Mouse (Mus musculus) embryonic facial prominence, embryonic 12.5 days (tissue): Measurements from ENCODE around the gene Kalrn. TPM values are rescaled to one million over a fixed set of nuclear protein-coding genes. Genes with fewer than 3 reads are reported as not detected.
A peak's percentile ranks its signal among the peaks of the same experiment; 100 is the strongest.

Source experiments
- ATAC-seq: fragments of 200-750 bp; cut with Nextera tagmentation; 2 replicates; pipeline ENCODE4 v1.8.0; 2017; ENCODE audit not compliant: insufficient number of reproducible peaks, insufficient read depth, low FRiP score, low TSS enrichment
- H3K27ac ChIP-seq: fragments of 300-500 bp; sonication (generic); 2 replicates; pipeline ENCODE4 v1.5.1; 2016; ENCODE audit warnings: mild to moderate bottlenecking
- H3K27me3 ChIP-seq: fragments of 300-500 bp; sonication (generic); 2 replicates; pipeline ENCODE4 v1.6.1; 2016; ENCODE audit warnings: mild to moderate bottlenecking, moderate library complexity
- H3K36me3 ChIP-seq: fragments of 300-500 bp; sonication (generic); 2 replicates; pipeline ENCODE4 v1.6.1; 2016; ENCODE audit warnings: mild to moderate bottlenecking
- H3K4me1 ChIP-seq: fragments of 300-500 bp; sonication (generic); 2 replicates; pipeline ENCODE4 v1.6.1; 2016
- H3K4me2 ChIP-seq: fragments of 300-500 bp; sonication (generic); replicated peaks from 2 replicates; pipeline ENCODE4 v1.6.1; 2016; ENCODE audit warnings: mild to moderate bottlenecking, moderate library complexity
- H3K4me3 ChIP-seq: fragments of 300-500 bp; sonication (generic); 2 replicates; pipeline ENCODE4 v1.5.1; 2016; ENCODE audit warnings: mild to moderate bottlenecking
- H3K9ac ChIP-seq: fragments of 300-500 bp; sonication (generic); 2 replicates; pipeline ENCODE4 v1.6.1; 2016; ENCODE audit warnings: mild to moderate bottlenecking, moderate library complexity
- H3K9me3 ChIP-seq: fragments of 300-500 bp; sonication (generic); 2 replicates; pipeline ENCODE4 v1.6.1; 2016; ENCODE audit warnings: mild to moderate bottlenecking, moderate library complexity
- WGBS: fragments of 180-500 bp; shearing (Covaris S2); methylation state at CpG from one replicate; pipeline ENCODE4 v1.1.7; 2016; 5-methylcytosine and 5-hydroxymethylcytosine counted together
- polyA plus RNA-seq: library from polyadenylated mRNA; unstranded; fragments of >200 nt; fragmentation: Nextera tagmentation; extraction: Ambion mirVana; gene quantifications from 2 replicates; pipeline ENCODE4 v1.2.1, GENCODE M21; 2016

The Kalrn gene
- polyA plus RNA-seq, 1 experiment from 2014 or later: 19.2 TPM

DNA sequence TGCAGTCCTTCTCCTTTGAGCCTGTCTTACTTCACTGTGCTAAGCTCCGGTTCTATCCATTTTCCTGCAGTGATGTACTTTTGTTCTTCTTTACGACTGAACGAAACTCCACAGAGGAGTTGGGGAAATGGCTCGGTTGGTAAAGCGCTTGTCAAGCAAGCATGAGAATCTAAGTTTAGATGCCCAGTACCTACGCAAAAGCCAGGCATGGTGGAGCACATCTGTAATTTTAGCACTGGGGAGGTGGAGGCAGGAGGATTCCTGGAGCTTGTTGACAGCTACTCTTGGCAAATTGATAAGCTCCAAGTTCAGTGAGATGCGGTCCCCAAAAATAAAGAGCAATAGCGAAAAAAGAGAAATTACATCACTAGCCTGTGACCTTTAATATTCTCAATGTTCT is 82.1 kb downstream of the Kalrn start:
- Histone ChIP-seq H3K4me2 (no peak overlapping the region), H3K4me1 (peaks cover 35% of the 10 kb centered on the region), H3K4me3 (no peak overlapping the region), H3K9me3 (no peaks in the 10 kb centered on the region), H3K27ac (no peak overlapping the region), H3K27me3 (no peaks in the 10 kb centered on the region), H3K36me3 (no peaks in the 10 kb centered on the region), H3K9ac (no peak overlapping the region)
- no peak for ATAC-seq
- WGBS: 80% methylated on average over 8 of the region's 8 CpGs

DNA sequence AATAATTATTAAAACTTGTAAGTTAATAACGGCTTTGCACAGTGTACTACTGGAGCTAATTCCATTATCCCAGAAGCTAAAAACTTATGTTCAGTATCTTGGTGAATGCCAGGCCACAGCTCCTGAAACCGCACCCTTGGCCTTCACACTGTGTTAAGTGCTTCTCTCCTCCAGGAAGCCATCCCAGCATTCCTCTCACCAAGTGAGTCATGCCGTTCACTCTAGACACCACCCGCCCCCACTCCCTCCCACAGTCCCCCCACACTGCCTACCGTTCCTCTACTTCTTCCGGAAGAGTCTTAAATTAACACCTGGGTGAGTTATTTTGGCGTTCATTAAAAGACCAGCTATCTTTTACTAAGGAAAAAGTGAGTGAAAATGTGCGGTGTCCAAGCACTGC is 82.8 kb downstream of the Kalrn start:
- no peak overlapping the region for H3K27ac ChIP-seq
- no peaks in the 10 kb centered on the region for H3K27me3 ChIP-seq
- no peak overlapping the region for H3K4me2 ChIP-seq
- no peaks in the 10 kb centered on the region for H3K9me3 ChIP-seq
- H3K4me3 ChIP-seq: no peak overlapping the region
- no peak overlapping the region for H3K9ac ChIP-seq
- ATAC-seq: no peak
- H3K36me3 ChIP-seq: no peaks in the 10 kb centered on the region
- WGBS: 49% methylated on average over 8 of the region's 8 CpGs
- H3K4me1 ChIP-seq: peaks cover 42% of the 10 kb centered on the region

DNA sequence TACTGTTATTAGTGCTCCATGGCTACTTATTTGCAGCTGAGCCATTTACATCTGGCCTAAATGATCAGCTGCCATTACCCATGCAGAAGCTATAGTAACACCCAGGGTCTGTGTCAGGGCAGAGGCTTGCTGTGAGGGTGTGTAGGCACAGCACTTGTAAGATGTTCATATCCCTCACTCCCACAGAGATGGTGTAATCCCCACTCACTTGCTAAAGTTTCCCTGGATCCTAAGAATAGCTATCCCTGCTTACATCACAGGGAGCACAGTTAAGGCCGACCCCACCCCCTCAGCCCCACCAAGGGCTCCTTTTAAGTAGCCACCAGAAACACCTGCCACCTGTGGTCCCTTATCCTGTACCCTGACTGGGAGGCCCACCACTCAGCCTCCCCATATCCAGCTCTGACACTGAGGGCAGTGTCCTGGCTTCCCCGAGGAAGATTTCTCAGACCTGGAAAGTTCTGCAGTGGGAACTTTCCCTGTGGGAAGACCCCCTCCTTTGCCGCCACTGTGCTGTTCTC is 83.5 kb downstream of the Kalrn start:
- H3K4me1 ChIP-seq: peaks cover 49% of the 10 kb centered on the region
- ATAC-seq: no peak
- H3K27me3 ChIP-seq: no peaks in the 10 kb centered on the region
- no peak overlapping the region for H3K4me3 ChIP-seq
- H3K36me3 ChIP-seq: no peaks in the 10 kb centered on the region
- H3K9ac ChIP-seq: no peak overlapping the region
- H3K27ac ChIP-seq: no peak overlapping the region
- 58% methylated on average over 3 of the region's 3 CpGs for WGBS
- no peaks in the 10 kb centered on the region for H3K9me3 ChIP-seq
- H3K4me2 ChIP-seq: no peak overlapping the region

DNA sequence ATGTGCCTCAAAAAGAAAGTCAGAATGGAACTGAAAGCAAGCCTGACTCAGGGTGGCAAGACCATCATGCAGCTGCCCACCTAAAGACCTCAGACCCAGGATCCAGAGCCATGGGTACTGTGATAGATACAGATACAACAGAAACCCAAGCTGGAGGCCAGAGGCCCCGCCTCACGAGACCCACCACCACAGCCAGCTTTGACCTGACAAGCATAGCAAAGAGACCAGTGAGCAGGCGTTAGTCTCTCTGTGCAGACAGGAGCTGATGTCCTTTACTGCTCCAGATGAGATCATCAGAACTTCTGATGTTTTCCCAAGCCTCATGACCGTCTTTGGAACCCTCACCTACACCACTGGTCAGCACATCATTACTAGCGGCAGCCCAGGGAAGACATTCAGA is 85.5 kb downstream of the Kalrn start:
- H3K4me1 ChIP-seq: peaks cover 53% of the 10 kb centered on the region
- no peak for ATAC-seq
- H3K27ac ChIP-seq: no peak overlapping the region

DNA sequence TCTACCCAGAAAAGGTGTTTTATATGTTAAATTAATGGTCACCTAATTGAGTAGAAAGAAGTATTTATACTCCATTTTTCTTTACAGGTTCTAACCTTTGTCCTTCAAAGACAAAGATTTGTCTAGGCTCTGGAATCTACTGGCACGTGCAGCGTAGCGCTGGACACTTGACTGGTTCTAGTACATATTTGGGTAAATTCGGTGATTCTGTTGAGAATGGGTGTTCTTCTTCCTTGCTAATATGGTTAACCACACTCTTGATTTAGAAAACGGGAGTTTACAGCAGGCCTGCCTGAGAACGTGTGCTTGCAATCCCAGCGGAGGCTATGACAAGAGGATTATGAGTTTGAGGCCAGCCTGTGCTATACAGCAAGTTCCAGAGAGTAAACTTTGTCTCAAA is 86.1 kb downstream of the Kalrn start:
- WGBS: 92% methylated on average over 7 of the region's 7 CpGs
- H3K9me3 ChIP-seq: no peaks in the 10 kb centered on the region
- ATAC-seq: no peak
- H3K9ac ChIP-seq: no peak overlapping the region
- H3K4me2 ChIP-seq: no peak overlapping the region
- H3K4me3 ChIP-seq: no peak overlapping the region
- H3K36me3 ChIP-seq: no peaks in the 10 kb centered on the region
- peaks cover 53% of the 10 kb centered on the region for H3K4me1 ChIP-seq
- no peak overlapping the region for H3K27ac ChIP-seq
- H3K27me3 ChIP-seq: no peaks in the 10 kb centered on the region

More for the DNA sequence above, 85.5 kb downstream of the Kalrn start:
- no peaks in the 10 kb centered on the region for H3K27me3 ChIP-seq
- H3K4me3 ChIP-seq: no peak overlapping the region
- no peaks in the 10 kb centered on the region for H3K9me3 ChIP-seq
- H3K36me3 ChIP-seq: no peaks in the 10 kb centered on the region
- WGBS: 83% methylated on average over 5 of the region's 5 CpGs
- no peak overlapping the region for H3K9ac ChIP-seq
- no peak overlapping the region for H3K4me2 ChIP-seq

DNA sequence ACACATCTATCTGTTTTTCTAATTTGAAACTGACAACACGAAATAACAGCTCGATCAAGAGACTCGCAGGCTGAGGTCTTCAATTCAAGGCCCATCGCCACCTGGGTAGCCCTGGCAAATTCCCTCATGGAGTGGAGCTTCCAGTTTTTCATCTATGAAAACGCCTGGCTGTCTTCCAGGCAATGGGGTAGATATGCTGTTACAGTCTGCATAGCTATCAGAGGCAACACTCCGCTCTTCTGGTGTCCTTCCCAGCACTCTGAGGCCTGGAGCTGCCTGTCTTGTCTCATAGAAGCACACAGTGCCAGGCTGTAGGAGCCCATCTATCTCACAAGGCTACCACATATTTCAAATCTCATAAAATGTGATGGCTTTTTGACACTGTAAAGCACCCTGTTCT is 87.8 kb downstream of the Kalrn start:
- Histone ChIP-seq H3K27ac (no peak overlapping the region), H3K4me2 (no peak overlapping the region), H3K4me1 (peaks cover 41% of the 10 kb centered on the region), H3K4me3 (no peak overlapping the region), H3K36me3 (no peaks in the 10 kb centered on the region), H3K9ac (no peak overlapping the region), H3K9me3 (no peaks in the 10 kb centered on the region), H3K27me3 (no peaks in the 10 kb centered on the region)
- 80% methylated on average over 6 of the region's 6 CpGs for WGBS
- ATAC-seq: no peak

DNA sequence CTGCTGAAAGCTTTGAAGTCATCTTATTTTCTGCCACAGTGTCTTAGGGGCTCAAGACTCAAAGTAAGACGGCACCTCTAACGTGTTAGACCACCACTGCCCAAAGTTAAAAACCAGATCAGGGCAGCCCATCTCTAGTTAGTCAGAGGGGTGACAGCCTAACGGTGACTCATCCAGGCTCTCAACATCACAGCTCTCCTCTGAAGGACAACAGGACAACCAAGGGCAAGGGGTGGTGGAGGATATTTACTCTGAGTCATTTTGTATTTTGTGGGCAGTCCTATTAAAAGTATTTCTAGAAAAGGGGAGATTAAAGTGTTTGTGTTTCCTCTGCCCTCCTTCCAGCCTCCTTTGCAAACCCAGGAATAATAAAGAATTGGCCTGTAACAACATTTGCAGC is 88.4 kb downstream of the Kalrn start:
- Histone ChIP-seq H3K9me3 (no peaks in the 10 kb centered on the region), H3K27me3 (no peaks in the 10 kb centered on the region), H3K36me3 (no peaks in the 10 kb centered on the region), H3K9ac (no peak overlapping the region), H3K4me2 (no peak overlapping the region), H3K27ac (no peak overlapping the region), H3K4me3 (no peak overlapping the region), H3K4me1 (peaks cover 35% of the 10 kb centered on the region)
- 58% methylated on average over 3 of the region's 3 CpGs for WGBS
- no peak for ATAC-seq

DNA sequence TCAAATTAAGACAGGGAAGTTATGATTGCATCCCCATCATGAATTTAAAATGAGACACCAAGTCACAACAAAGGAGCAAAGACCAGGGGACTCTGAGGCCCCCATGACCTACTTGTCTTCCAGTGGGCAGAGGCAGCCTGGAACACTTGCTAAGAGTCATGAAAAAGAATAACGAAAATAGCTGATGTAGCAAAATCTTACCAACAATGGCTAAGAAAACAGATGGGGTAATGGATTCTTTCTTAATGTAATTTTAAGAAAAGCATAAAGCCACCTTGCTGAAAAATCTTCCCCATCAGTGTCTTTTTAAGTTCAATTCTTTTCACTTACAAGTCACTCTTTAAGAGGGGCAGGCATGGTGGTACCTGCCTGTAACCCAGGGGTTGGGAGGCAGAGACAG is 89.1 kb downstream of the Kalrn start:
- Histone ChIP-seq H3K4me1 (peaks cover 32% of the 10 kb centered on the region), H3K9me3 (no peaks in the 10 kb centered on the region), H3K9ac (no peak overlapping the region), H3K27ac (0 out of 2 replicates have a peak overlapping the region, but pooled peaks have one; percentile 24), H3K27me3 (no peaks in the 10 kb centered on the region), H3K4me2 (no peak overlapping the region), H3K36me3 (no peaks in the 10 kb centered on the region), H3K4me3 (no peak overlapping the region)
- 58% methylated on average over 1 of the region's 1 CpGs for WGBS
- ATAC-seq: no peak

DNA sequence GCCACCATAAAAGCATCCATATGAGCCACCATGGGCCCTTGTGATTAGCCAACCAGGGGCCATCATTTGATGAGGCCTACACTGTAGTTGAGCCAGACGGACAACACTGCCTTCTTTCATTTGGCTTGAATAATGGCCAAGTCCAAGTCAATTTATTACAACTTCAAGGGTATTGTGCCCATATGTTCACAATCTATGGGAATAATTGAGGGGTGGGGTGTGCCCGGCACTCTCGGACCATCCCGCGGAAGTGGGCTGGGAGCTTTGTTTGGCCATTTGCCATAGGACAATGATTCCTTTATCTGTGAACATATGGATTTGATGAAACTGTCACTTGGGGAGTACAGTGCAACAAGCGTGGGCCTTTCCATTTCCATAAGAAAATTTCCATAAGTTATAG is 89.6 kb downstream of the Kalrn start:
- Histone ChIP-seq H3K36me3 (no peaks in the 10 kb centered on the region), H3K9me3 (no peaks in the 10 kb centered on the region), H3K4me3 (no peak overlapping the region), H3K4me1 (peaks cover 32% of the 10 kb centered on the region), H3K9ac (no peak overlapping the region), H3K4me2 (no peak overlapping the region), H3K27ac (no peak overlapping the region), H3K27me3 (no peaks in the 10 kb centered on the region)
- 37% methylated on average over 6 of the region's 6 CpGs for WGBS
- ATAC-seq: no peak

DNA sequence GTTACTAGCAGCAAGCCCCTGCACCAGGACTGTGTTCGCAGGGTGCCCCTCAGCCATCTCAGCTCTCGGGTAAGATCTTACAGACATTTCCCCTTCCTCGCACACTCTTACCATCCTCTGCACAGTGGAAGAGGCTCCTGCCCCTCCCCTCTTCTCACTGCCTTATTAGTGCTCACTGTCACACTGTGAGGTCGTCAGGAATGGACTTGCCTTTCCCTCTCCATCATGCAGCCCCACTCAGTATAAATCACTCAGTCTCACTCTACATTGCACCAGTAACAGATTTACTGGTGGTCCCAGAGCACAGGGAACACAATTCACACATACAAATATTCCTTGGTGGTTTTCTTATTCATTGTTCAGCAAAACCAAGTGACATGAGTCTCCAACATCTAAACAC is 98.6 kb downstream of the Kalrn start:
- Histone ChIP-seq H3K27ac (no peak overlapping the region), H3K36me3 (no peaks in the 10 kb centered on the region), H3K4me3 (no peak overlapping the region), H3K4me2 (no peak overlapping the region), H3K27me3 (no peaks in the 10 kb centered on the region), H3K9me3 (no peaks in the 10 kb centered on the region), H3K4me1 (peaks cover 29% of the 10 kb centered on the region), H3K9ac (no peak overlapping the region)
- ATAC-seq: no peak; the same call in 1 of the 2 replicates
- 72% methylated on average over 4 of the region's 4 CpGs for WGBS

DNA sequence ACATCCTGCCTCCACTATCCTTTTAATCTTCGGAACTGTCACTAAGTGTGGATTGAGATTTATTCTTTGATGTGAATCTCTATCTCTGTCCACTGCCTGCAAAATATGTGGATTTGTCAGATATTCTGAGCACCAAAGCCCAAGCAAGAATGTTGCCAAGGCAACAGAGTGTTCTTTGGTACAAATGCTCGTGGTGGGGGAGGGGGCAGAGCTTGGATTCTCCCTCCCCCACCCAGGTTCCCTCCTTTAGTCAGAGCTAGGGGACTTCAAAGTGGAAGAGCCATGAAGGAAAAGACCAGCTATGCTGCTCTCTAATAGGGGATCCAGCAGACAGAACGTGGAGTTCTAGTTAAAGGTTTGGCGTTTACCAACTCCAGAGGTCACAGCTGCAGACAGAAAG is 99.4 kb downstream of the Kalrn start:
- Histone ChIP-seq H3K27ac (no peak overlapping the region), H3K27me3 (no peaks in the 10 kb centered on the region), H3K36me3 (no peaks in the 10 kb centered on the region), H3K9ac (no peak overlapping the region), H3K4me3 (no peak overlapping the region), H3K4me2 (no peak overlapping the region), H3K9me3 (no peaks in the 10 kb centered on the region), H3K4me1 (peaks cover 38% of the 10 kb centered on the region)
- no peak for ATAC-seq
- 59% methylated on average over 4 of the region's 4 CpGs for WGBS

DNA sequence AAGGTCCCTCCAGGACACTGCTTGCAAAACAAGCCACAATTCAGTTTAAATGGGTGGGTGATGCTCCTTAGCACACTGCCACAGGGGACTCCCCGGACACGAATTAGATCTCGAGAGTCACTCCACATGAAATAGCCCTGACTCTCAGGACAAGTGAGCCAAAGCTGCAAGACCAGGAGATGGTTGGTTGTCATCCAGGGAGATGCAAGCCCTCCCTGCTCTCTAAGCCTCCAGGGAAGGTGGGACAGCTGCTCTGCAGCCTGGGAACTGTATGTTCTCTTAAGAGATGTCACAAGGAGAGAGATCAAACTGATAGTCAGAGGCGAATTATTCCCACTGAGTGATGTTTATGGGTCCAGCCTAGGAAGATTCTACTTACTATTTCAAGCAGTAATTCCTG is 101.9 kb downstream of the Kalrn start:
- no peak for ATAC-seq
- Histone ChIP-seq H3K36me3 (no peaks in the 10 kb centered on the region), H3K9me3 (no peaks in the 10 kb centered on the region), H3K27ac (no peak overlapping the region), H3K4me2 (no peak overlapping the region), H3K9ac (no peak overlapping the region), H3K27me3 (no peaks in the 10 kb centered on the region), H3K4me1 (peaks cover 56% of the 10 kb centered on the region), H3K4me3 (no peak overlapping the region)
- 83% methylated on average over 4 of the region's 4 CpGs for WGBS

DNA sequence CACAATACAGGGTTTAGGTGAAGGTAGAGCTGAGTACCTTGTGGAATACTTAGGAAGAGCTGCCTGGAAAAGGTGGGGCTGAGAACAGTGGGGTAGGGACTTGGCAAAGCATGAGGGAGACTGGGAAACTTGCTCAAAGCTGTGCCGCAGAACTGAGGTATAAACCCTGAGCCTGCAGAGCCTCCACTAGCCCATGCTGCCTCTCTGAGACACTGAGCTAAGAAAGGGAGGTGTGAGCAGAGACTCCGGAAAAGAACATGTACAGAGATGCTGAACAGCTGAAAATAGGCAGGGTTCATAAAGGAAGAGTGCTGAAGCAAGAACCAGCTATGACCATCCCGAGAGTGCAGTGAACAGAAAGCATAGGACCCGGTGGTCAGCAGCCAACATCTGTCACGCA is 103.0 kb downstream of the Kalrn start:
- Histone ChIP-seq H3K4me2 (no peak overlapping the region), H3K36me3 (no peaks in the 10 kb centered on the region), H3K27me3 (no peaks in the 10 kb centered on the region), H3K9ac (no peak overlapping the region), H3K4me1 (peaks cover 56% of the 10 kb centered on the region), H3K9me3 (no peaks in the 10 kb centered on the region), H3K27ac (no peak overlapping the region), H3K4me3 (no peak overlapping the region)
- no peak for ATAC-seq
- 79% methylated on average over 5 of the region's 5 CpGs for WGBS
